Mouse (Mus musculus) liver, embryonic 14.5 days (tissue): ENCODE results near the gene Mcee.

Source experiments
- CTCF ChIP-seq: IDR thresholded peaks from 2 replicates; pipeline ENCODE4 v1.5.1; 2016; ENCODE audit warnings: antibody characterized with exemption, low read depth, control low read depth
- EP300 ChIP-seq: IDR thresholded peaks from 2 replicates; pipeline ENCODE4 v1.6.1; 2016; ENCODE audit warnings: antibody characterized with exemption, low read depth

DNA sequence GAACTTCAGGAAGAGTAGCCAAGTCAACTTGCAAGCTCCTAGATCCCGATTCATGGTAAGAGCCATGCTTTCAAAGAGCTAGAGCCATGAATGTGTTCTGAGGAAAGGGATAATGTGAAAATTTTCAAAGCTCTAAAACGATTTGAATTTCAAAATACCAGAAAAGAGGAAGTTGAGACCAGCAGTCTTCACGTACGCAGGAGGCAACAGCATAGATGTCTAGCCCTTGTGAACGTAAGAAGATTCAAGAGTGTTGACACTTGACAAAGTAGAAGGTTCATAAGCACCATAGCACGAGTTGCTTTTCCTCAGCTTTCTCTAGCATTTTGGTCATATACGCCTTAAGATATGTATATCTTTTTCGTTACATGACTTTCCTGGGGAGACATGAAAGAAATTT lies 11.6 kb downstream of the Mcee start:
- TF ChIP-seq CTCF, result no peak
- no peak for TF ChIP-seq EP300
